Mouse (Mus musculus): ENCODE data around the gene Pear1. TPM values are rescaled to one million over a fixed set of nuclear protein-coding genes. Genes with fewer than 3 reads are reported as not detected.
"Not testable (repeated sequence)": the region's sequence is repeated elsewhere in the genome, so short reads cannot be mapped to it uniquely, and the experiment has no call there.

The Pear1 gene
- total RNA-seq (2021) = 1 to 10 TPM; 6.3 to 8.4 TPM
- long read RNA-seq, experiment 1, full-length matches to known transcripts = 2 of 10 reads
- long read RNA-seq, experiment 1, partial matches to known transcripts = 2 of 10 reads
- long read RNA-seq, experiment 1, other reads (novel, unspliced or antisense) = 6 of 10 reads
- long read RNA-seq, experiment 2, partial matches to known transcripts = 4 of 5 reads
- long read RNA-seq, experiment 2, other reads (novel, unspliced or antisense) = 1 of 5 reads

GRCm38 (mm10) chr3:87824206-87824605, at the start of gene Pear1:
Pear1 (minus strand) TSS chr3:87824306.
- DNase-seq; H3K27ac ChIP-seq; H3K4me3 ChIP-seq; intact Hi-C loops (cut with DNase I): not testable (repeated sequence)

GRCm38 (mm10) chr3:87864111-87864510, 40.0 kb upstream of the Pear1 start:
- H3K4me3 ChIP-seq; intact Hi-C loops (cut with DNase I); DNase-seq; H3K27ac ChIP-seq: not testable (repeated sequence)

GRCm38 (mm10) chr3:87859813-87860212, 35.7 kb upstream of the Pear1 start:
- DNase-seq = peak; percentile 52
- intact Hi-C loops (cut with DNase I) = no loop called here
- H3K4me3 ChIP-seq = no peak overlapping the region
- TF ChIP-seq CTCF (IDR thresholded peaks at IDR 0.05) = peak; percentile 86
- 0 out of 2 replicates have a peak overlapping the region, but pooled peaks have one; percentile 48 for H3K27ac ChIP-seq

- DNase-seq = no peak
- Histone ChIP-seq H3K4me3 (no peak overlapping the region), H3K27ac (no peak overlapping the region)
- intact Hi-C loops (cut with DNase I) = no loop called here
- TF ChIP-seq CTCF (IDR thresholded peaks at IDR 0.05) = no peak
Measured at GRCm38 (mm10) chr3:87857666-87858065, 33.6 kb upstream of the Pear1 start.

- no peak overlapping the region for H3K4me3 ChIP-seq
- TF ChIP-seq CTCF (IDR thresholded peaks at IDR 0.05) = no peak
- intact Hi-C loops (cut with DNase I) = no loop called here
- H3K27ac ChIP-seq = no peak overlapping the region
- no peak for DNase-seq
Measured at GRCm38 (mm10) chr3:87855936-87856335, 31.8 kb upstream of the Pear1 start.

- Histone ChIP-seq H3K4me3 (no peak overlapping the region), H3K27ac (no peak overlapping the region)
- intact Hi-C loops (cut with DNase I) = no loop called here
- peak; percentile 40 for DNase-seq
- no peak for TF ChIP-seq CTCF (IDR thresholded peaks at IDR 0.05)
Measured at GRCm38 (mm10) chr3:87854795-87855568, 30.9 kb upstream of the Pear1 start.

GRCm38 (mm10) chr3:87849117-87849516, 25.0 kb upstream of the Pear1 start:
- TF ChIP-seq CTCF (IDR thresholded peaks at IDR 0.05) = no peak
- no peak for DNase-seq
- Histone ChIP-seq H3K4me3 (no peak overlapping the region), H3K27ac (no peak overlapping the region)
- intact Hi-C loops (cut with DNase I) = no loop called here

GRCm38 (mm10) chr3:87847680-87848079, 23.6 kb upstream of the Pear1 start:
- TF ChIP-seq CTCF (IDR thresholded peaks at IDR 0.05) = no peak

GRCm38 (mm10) chr3:87846650-87847110, 22.6 kb upstream of the Pear1 start, which contains the start of gene Sh2d2a:
Sh2d2a (plus strand) TSS chr3:87846755.
- Histone ChIP-seq H3K4me3 (no peak within 1 kb of the TSS), H3K27ac (no peak within 1 kb of the TSS)
- no peak for TF ChIP-seq CTCF (IDR thresholded peaks at IDR 0.05)
- intact Hi-C loops (cut with DNase I) = no loop called here
- no peak for DNase-seq

More at GRCm38 (mm10) chr3:87847680-87848079, 23.6 kb upstream of the Pear1 start:
- Histone ChIP-seq H3K27ac (no peak overlapping the region), H3K4me3 (no peak overlapping the region)
- intact Hi-C loops (cut with DNase I) = no loop called here
- DNase-seq = no peak

- intact Hi-C loops (cut with DNase I) = no loop called here
- Histone ChIP-seq H3K4me3 (no peak overlapping the region), H3K27ac (no peak overlapping the region)
- no peak for TF ChIP-seq CTCF (IDR thresholded peaks at IDR 0.05)
- no peak for DNase-seq
Measured at GRCm38 (mm10) chr3:87846186-87846585, 22.1 kb upstream of the Pear1 start.

GRCm38 (mm10) chr3:87844981-87845380, 20.9 kb upstream of the Pear1 start:
- Histone ChIP-seq H3K27ac (no peak overlapping the region), H3K4me3 (no peak overlapping the region)
- no peak for TF ChIP-seq CTCF (IDR thresholded peaks at IDR 0.05)
- DNase-seq = no peak
- intact Hi-C loops (cut with DNase I) = no loop called here

- Histone ChIP-seq H3K27ac (no peak overlapping the region), H3K4me3 (no peak overlapping the region)
- DNase-seq = no peak
- intact Hi-C loops (cut with DNase I) = no loop called here
- TF ChIP-seq CTCF (IDR thresholded peaks at IDR 0.05) = no peak
Measured at GRCm38 (mm10) chr3:87840858-87841257, 16.8 kb upstream of the Pear1 start.

- intact Hi-C loops (cut with DNase I) = loop anchor here (5.0 kb wide), 1 partner anchor 41 kb away; the partner anchor contains the start of genes Insrr and Ntrk1
- Histone ChIP-seq H3K27ac (no peak overlapping the region), H3K4me3 (no peak overlapping the region)
- peak; percentile 94 for TF ChIP-seq CTCF (IDR thresholded peaks at IDR 0.05)
- DNase-seq = peak; percentile 76
Measured at GRCm38 (mm10) chr3:87838622-87839021, 14.5 kb upstream of the Pear1 start.

All from gastrocnemius, adult 2 months (tissue).